Mouse (Mus musculus) heart, embryonic 11.5 days (tissue): ENCODE measurements around the gene Cenps. TPM values are rescaled to one million over a fixed set of nuclear protein-coding genes. Genes with fewer than 3 reads are reported as not detected.
A peak's percentile ranks its signal among the peaks of the same experiment; 100 is the strongest.

Source experiments
- ATAC-seq: fragments of 200-750 bp; cut with Nextera tagmentation; replicated peaks from 2 replicates; pipeline ENCODE4 v1.8.0; 2017; ENCODE audit warnings: moderate library complexity; ENCODE audit not compliant: insufficient number of reproducible peaks, low FRiP score, low TSS enrichment
- H3K27ac ChIP-seq: fragments of 300-500 bp; sonication (generic); 2 replicates; pipeline ENCODE4 v1.5.1; 2014; ENCODE audit warnings: mild to moderate bottlenecking, low read depth, low read length
- H3K27me3 ChIP-seq: fragments of 300-500 bp; sonication (generic); 2 replicates; pipeline ENCODE4 v1.6.1; 2014; ENCODE audit warnings: mild to moderate bottlenecking, low read length, mixed read lengths; ENCODE audit not compliant: control insufficient read depth, insufficient read depth
- H3K36me3 ChIP-seq: fragments of 300-500 bp; sonication (generic); 2 replicates; pipeline ENCODE4 v1.6.1; 2014; ENCODE audit warnings: mild to moderate bottlenecking, low read length, moderate library complexity, mixed read lengths; ENCODE audit not compliant: control insufficient read depth, insufficient read depth
- H3K4me1 ChIP-seq: fragments of 300-500 bp; sonication (generic); 2 replicates; pipeline ENCODE4 v1.6.1; 2014; ENCODE audit warnings: low read length; ENCODE audit not compliant: control insufficient read depth, insufficient read depth
- H3K4me2 ChIP-seq: fragments of 300-500 bp; sonication (generic); 2 replicates; pipeline ENCODE4 v1.6.1; 2014; ENCODE audit warnings: mild to moderate bottlenecking, moderate library complexity
- H3K4me3 ChIP-seq: fragments of 300-500 bp; sonication (generic); 2 replicates; pipeline ENCODE4 v1.5.1; 2014; ENCODE audit warnings: low read depth, low read length
- H3K9ac ChIP-seq: fragments of 300-500 bp; sonication (generic); 2 replicates; pipeline ENCODE4 v1.6.1; 2014; ENCODE audit warnings: mild to moderate bottlenecking, low read depth, low read length, moderate library complexity
- H3K9me3 ChIP-seq: fragments of 300-500 bp; sonication (generic); replicated peaks from 2 replicates; pipeline ENCODE4 v1.6.1; 2016; ENCODE audit warnings: low read length; ENCODE audit not compliant: control insufficient read depth
- WGBS: fragments of 180-500 bp; shearing (Covaris S2); extraction: QIAGEN DNeasy Blood & Tissue Kit; methylation state at CpG from one replicate; pipeline ENCODE4 v1.1.7; 2014; ENCODE audit not compliant: insufficient replicate concordance; 5-methylcytosine and 5-hydroxymethylcytosine counted together
- polyA plus RNA-seq: library from polyadenylated mRNA; unstranded; fragments of >200 nt; fragmentation: Nextera tagmentation; extraction: Ambion mirVana; gene quantifications from 2 replicates; pipeline ENCODE4 v1.2.1, GENCODE M21; 2014

Gene Cenps
- polyA plus RNA-seq, 1 experiment from 2014 or later = 33.3 TPM

DNA sequence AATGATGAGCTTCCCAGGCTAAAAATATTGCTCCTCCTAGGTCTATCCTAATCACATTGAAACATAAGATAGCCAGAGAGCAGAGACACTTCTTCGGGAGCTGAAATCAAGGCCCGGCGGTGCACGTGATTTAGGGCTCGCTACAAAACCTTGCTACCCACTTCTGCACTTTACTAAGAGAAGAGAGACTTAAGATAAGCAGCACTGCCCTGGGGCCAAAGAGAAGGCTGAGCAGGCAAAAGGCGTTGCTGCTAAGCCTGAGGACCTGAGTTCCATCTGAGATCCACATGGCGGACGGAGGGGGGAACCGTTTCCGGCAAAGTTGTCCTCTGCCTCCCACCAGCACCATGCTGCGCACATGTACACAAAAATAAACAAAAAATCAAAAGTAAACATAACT, 38.9 kb downstream of the Cenps start:
- H3K9me3 ChIP-seq = no peaks in the 10 kb centered on the region
- H3K27ac ChIP-seq = no peak overlapping the region
- H3K4me3 ChIP-seq = peak overlapping the region; percentile 99
- no peaks in the 10 kb centered on the region for H3K27me3 ChIP-seq
- no peaks in the 10 kb centered on the region for H3K36me3 ChIP-seq
- H3K4me2 ChIP-seq = peak overlapping the region; percentile 98
- no peak for ATAC-seq
- H3K4me1 ChIP-seq = peaks cover 11% of the 10 kb centered on the region
- H3K9ac ChIP-seq = peak overlapping the region; percentile 94
- 8% methylated on average over 11 of the region's 11 CpGs for WGBS

DNA sequence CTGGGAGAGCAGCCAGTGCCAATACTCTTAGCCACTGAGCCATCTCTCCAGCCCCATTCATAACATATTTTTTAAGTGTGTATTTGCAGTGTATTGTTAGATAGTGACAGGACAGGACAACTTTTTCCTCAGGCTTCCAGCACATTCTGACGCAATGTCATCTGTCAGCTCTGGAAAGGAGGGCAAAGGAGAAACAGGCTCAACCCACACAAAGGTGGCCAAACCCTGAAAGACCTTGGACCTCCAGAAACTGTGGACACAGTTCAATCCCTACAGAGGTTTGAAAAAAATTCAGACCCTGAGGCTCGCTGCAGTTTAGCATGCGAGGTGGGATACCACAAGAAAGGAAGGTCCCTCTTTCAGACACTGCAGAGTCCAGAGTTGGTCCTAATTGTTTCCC, 39.5 kb downstream of the Cenps start:
- WGBS = 72% methylated on average over 3 of the region's 3 CpGs
- ATAC-seq = no peak
- H3K4me3 ChIP-seq = no peak overlapping the region

DNA sequence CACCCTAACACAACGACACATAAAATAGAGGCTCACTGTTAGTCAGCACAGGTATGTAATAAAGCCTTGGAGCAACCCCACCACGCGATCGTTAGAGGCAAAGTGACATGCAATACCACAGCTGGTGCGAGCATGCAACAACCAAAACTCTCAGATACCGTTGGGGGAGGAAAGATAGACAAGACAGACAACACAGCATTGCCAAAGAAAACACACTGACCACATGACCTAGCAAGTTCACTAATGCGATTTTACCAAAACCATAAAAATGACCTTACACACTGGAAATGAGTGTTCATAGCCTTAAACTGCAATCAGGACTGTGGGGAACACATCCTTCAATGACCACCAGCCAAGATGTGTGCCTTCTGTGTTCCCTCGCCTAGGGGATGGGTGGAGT, 46.1 kb downstream of the Cenps start:
- H3K9ac ChIP-seq = no peak overlapping the region
- no peak overlapping the region for H3K27ac ChIP-seq
- no peak overlapping the region for H3K4me3 ChIP-seq
- H3K27me3 ChIP-seq = no peaks in the 10 kb centered on the region
- peaks cover 3% of the 10 kb centered on the region for H3K36me3 ChIP-seq
- 74% methylated on average over 8 of the region's 8 CpGs for WGBS
- no peaks in the 10 kb centered on the region for H3K9me3 ChIP-seq
- no peak for ATAC-seq
- no peak overlapping the region for H3K4me2 ChIP-seq
- no peaks in the 10 kb centered on the region for H3K4me1 ChIP-seq

More for the DNA sequence above, 39.5 kb downstream of the Cenps start:
- Histone ChIP-seq H3K9me3 (no peaks in the 10 kb centered on the region), H3K27ac (no peak overlapping the region), H3K27me3 (no peaks in the 10 kb centered on the region), H3K4me2 (peak overlapping the region; percentile 98), H3K4me1 (peaks cover 11% of the 10 kb centered on the region), H3K9ac (no peak overlapping the region), H3K36me3 (no peaks in the 10 kb centered on the region; the same call in 1 of the 2 replicates)

DNA sequence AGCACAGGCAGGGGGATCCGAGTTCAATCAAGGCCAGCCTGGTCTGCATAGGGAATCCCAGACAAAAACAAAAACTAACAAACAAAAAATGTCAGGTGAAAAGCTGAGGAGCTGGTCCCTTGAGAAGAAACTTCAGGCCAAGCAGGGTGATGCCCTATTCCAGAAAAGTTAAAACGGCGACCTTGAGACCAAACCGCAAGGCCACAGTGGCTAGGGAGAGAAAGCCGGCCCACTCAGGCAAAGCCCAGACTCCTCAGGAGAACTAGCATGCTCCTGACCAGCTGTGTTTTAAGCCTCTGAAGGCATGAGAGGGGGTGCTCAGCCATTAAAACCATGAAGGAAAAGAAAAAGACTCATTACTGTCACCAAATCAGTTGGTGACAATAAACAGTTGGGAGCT, 52.0 kb downstream of the Cenps start:
- Histone ChIP-seq H3K9ac (no peak overlapping the region), H3K27me3 (no peaks in the 10 kb centered on the region), H3K36me3 (peaks cover 2% of the 10 kb centered on the region; the same call in 1 of the 2 replicates), H3K27ac (0 out of 2 replicates have a peak overlapping the region, but pooled peaks have one; percentile 2), H3K4me2 (no peak overlapping the region), H3K9me3 (no peaks in the 10 kb centered on the region), H3K4me1 (peaks cover 13% of the 10 kb centered on the region; the same call in 1 of the 2 replicates), H3K4me3 (no peak overlapping the region)
- no peak for ATAC-seq
- WGBS = 73% methylated on average over 5 of the region's 5 CpGs

DNA sequence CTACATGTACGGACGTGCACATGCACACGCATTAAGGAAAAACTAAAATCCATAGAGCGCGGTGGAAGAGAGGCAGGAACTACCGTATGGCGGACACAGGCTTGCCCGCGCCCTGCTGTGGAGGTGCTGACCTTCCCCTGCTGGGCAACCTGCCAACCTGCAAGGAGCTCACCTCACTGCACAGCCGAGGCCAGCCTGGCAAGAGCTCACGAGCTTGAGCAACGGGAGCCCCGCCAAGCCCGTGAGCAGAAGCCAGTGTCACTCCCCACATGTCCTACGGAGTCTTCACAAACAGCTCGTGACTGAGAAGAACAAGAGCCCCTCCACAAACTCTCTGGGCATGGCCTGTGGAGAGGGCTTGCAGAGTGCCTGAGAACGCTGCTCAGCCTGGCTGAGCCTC, 55.9 kb downstream of the Cenps start:
- WGBS = 74% methylated on average over 17 of the region's 17 CpGs
- H3K9me3 ChIP-seq = no peaks in the 10 kb centered on the region
- H3K27ac ChIP-seq = no peak overlapping the region; the same call in 1 of the 2 replicates
- H3K4me3 ChIP-seq = no peak overlapping the region
- no peak overlapping the region for H3K4me2 ChIP-seq
- H3K36me3 ChIP-seq = peaks cover 2% of the 10 kb centered on the region; the same call in 1 of the 2 replicates
- H3K27me3 ChIP-seq = no peaks in the 10 kb centered on the region
- peaks cover 17% of the 10 kb centered on the region for H3K4me1 ChIP-seq
- peak; percentile 53; the same call in 1 of the 2 replicates for ATAC-seq
- H3K9ac ChIP-seq = 0 out of 2 replicates have a peak overlapping the region, but pooled peaks have one; percentile 2

DNA sequence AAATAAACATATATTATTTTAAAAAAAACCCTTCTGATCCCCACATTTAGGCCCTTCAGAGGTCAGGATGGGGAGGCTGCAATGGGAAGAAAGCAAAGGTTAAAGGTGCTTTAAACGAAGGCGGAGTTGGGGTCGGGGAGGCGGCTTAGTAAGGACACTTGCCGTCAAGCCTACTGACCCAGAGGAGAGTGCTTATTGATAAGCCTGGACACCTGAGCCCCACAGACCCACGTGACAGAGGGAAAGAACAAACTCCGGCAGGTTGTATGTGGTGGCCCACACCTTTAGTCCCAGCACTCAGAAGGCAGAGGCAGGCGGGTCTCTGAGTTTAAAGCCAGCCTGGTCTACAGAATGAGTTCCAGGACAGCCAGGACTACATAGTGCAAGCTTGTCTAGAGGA, 57.3 kb downstream of the Cenps start:
- H3K9ac ChIP-seq = no peak overlapping the region
- H3K27ac ChIP-seq = no peak overlapping the region
- H3K36me3 ChIP-seq = peaks cover 5% of the 10 kb centered on the region; the same call in 1 of the 2 replicates
- no peak overlapping the region for H3K4me3 ChIP-seq
- 83% methylated on average over 8 of the region's 8 CpGs for WGBS
- H3K9me3 ChIP-seq = no peaks in the 10 kb centered on the region
- H3K4me1 ChIP-seq = peaks cover 19% of the 10 kb centered on the region
- no peak overlapping the region for H3K4me2 ChIP-seq
- no peaks in the 10 kb centered on the region for H3K27me3 ChIP-seq
- no peak for ATAC-seq

DNA sequence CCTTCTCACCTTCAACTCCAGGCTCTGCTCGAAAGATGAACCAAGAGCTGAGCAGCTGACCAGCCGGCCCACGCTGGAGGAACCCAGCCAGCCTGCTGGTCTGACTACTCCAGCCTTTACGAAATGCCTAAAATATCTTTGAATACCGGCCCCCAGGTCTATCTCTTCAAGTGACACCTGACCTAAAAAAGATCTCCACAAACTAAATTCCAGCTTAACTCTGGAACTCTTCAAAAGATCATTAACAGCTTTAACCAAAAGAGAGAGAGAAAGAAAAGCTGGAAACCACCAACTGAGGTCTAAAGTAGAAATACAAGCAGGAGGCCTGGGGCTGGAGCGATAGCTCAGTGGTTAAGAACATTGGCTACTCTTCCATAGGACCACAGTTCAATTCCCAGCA, 57.8 kb downstream of the Cenps start:
- Histone ChIP-seq H3K9me3 (no peaks in the 10 kb centered on the region), H3K36me3 (peaks cover 8% of the 10 kb centered on the region; the same call in 1 of the 2 replicates), H3K4me2 (no peak overlapping the region), H3K4me3 (no peak overlapping the region), H3K27me3 (no peaks in the 10 kb centered on the region), H3K4me1 (peaks cover 19% of the 10 kb centered on the region), H3K27ac (no peak overlapping the region), H3K9ac (no peak overlapping the region)
- 61% methylated on average over 6 of the region's 6 CpGs for WGBS
- ATAC-seq = no peak

DNA sequence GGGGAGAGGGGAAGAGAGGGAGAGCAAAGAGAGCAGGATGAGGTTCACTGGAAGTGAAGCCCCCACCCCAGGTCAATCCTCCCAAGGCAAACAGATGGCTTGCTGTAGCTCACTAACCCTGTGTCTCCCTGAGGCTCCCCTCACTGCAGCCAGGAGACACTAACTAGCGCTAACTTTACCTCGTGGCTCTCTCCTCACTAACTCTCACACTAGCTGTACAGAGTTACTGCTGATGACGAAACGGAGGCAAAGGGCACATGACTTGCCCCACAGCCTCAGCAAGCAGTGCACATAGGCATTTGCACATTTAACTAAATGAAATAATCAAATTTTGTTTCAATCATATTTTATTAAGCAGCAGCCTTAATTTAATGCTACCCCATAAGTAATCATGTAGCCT, 59.2 kb downstream of the Cenps start:
- H3K36me3 ChIP-seq = peaks cover 8% of the 10 kb centered on the region; the same call in 1 of the 2 replicates
- no peak overlapping the region for H3K4me2 ChIP-seq
- no peak overlapping the region for H3K27ac ChIP-seq
- no peaks in the 10 kb centered on the region for H3K27me3 ChIP-seq
- 68% methylated on average over 4 of the region's 4 CpGs for WGBS
- no peaks in the 10 kb centered on the region for H3K9me3 ChIP-seq
- H3K4me3 ChIP-seq = no peak overlapping the region
- H3K9ac ChIP-seq = no peak overlapping the region
- H3K4me1 ChIP-seq = peaks cover 25% of the 10 kb centered on the region
- no peak for ATAC-seq
